Mouse (Mus musculus) liver, postnatal 0 days (tissue): ENCODE measurements around the gene Zbtb20.

ENCODE experiments used
- CTCF ChIP-seq: sonication (generic); IDR thresholded peaks from 2 replicates; pipeline ENCODE4 v1.5.1; 2016; ENCODE audit warnings: antibody characterized with exemption, low read depth
- EP300 ChIP-seq: IDR thresholded peaks from 2 replicates; pipeline ENCODE4 v1.6.1; 2016; ENCODE audit warnings: antibody characterized with exemption, low read depth, mild to moderate bottlenecking

DNA sequence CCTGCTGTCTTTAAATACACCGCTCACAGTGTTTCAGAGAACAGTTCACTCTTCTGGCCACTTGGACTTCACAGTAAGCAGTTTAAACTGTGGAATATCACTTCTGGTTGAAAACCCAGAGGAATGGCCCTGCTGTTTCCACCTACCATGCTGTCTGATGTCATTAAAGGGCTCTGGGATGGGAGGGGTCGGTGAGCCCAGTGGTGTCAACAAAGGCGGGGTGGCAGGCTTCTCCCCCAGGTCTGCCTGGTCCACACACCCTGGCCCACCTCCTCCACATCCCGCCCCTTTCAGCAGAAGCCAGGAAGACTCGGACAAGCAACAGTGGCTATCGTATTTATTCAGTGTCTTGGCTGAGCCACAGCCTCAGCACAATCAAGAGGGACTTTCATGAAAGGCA is 743.6 kb downstream of the Zbtb20 start:
- no peak for TF ChIP-seq CTCF
- no peak for TF ChIP-seq EP300
